Mouse (Mus musculus) cortical plate, adult 2 months (tissue): Measurements from ENCODE around the gene Surf6.

Source experiments
- CTCF ChIP-seq: fragments of 200-500 bp; IDR thresholded peaks from 2 replicates; pipeline ENCODE4 v1.5.1; 2011; ENCODE audit warnings: mild to moderate bottlenecking, control low read depth, low read length; ENCODE audit not compliant: insufficient read depth; ENCODE audit errors: extremely low read depth
- POLR2A ChIP-seq: fragments of 200-500 bp; IDR thresholded peaks from 2 replicates; pipeline ENCODE4 v1.6.1; 2011; ENCODE audit warnings: mild to moderate bottlenecking, low read length, control low read depth; ENCODE audit not compliant: insufficient read depth; ENCODE audit errors: extremely low read depth

- TF ChIP-seq CTCF (no peak), POLR2A (no peak)
These were observed 37.8 kb downstream of the Surf6 start, which contains the start of gene Abo for GRCm38 (mm10) chr2:26864879-26865278.
